Mouse (Mus musculus) neutrophil, adult 5-6 weeks (primary cell): ENCODE measurements around the gene Metap1d. TPM values are rescaled to one million over a fixed set of nuclear protein-coding genes. Genes with fewer than 3 reads are reported as not detected.

ENCODE experiments used
- ATAC-seq: fragments of 151-379, 151-347 bp; 2 replicates; pipeline ENCODE4 v1.8.0; 2017; ENCODE audit warnings: mild to moderate bottlenecking, moderate TSS enrichment; ENCODE audit not compliant: insufficient number of reproducible peaks, poor library complexity, low FRiP score, severe bottlenecking; ENCODE audit errors: extremely low read depth
- total RNA-seq: library from RNA; stranded (forward); fragments of 200-1000 nt; gene quantifications from 2 replicates; pipeline ENCODE4 v1.2.3, GENCODE M21; 2017

The Metap1d gene
- total RNA-seq, 1 experiment from 2014 or later: 23.6 TPM

DNA sequence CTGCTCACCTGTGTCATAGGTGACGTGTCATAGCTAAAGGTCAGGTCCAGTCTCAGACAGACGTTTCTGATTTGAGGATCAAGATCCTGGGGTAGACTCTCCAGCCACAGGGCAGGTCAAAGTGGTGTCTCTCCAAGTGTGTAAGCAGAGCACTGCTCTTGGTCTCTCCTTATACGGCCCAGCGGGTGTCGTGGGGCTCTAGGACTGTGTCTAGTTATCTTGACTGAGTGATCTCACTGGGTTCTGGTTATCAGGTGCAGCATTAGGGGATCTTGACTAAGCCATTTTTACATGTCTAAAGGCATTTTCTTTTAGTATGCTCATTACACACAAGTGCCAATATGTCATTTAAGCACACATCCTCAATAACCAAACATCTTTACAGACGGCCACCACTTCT, 18.0 kb downstream of the Metap1d start:
- no peak for ATAC-seq

DNA sequence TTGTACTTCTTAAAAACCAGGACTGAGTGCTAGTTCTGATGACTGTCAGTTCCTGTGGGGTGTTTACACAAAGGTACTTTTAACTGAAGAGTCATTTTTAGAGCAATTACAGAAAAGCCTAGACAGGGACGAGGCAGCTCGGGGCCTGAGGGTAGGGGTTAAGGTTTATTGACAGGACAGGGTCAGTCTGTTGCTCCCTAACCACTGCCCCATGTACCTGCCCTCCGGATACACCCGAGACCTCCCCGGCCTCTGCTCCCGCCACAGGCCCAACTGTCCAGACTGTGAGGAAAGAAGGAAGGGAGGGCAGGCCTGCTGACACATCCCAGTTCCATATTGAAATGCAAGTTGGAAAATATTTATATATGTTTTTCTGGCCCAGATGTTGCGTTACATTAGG, 20.8 kb downstream of the Metap1d start:
- no peak for ATAC-seq

DNA sequence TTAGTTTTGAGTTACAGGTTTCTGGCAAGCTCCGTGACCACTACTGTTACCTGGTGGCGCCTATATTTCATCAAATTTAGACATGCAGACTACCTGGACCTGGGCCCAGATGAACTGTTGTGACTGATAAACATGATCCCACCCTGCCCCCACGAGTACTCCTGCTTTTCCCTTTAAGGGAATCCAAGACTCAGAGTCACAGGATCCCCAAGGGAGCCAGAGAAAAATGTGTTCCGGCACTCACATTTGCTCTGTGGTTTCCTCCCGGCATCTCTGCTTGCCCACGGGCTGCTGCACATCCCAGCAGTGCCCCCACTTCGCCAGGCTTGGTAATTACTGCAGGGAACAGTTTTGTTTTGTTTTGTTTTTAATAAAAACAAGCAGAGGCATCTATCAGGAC, 21.3 kb downstream of the Metap1d start:
- ATAC-seq: no peak

DNA sequence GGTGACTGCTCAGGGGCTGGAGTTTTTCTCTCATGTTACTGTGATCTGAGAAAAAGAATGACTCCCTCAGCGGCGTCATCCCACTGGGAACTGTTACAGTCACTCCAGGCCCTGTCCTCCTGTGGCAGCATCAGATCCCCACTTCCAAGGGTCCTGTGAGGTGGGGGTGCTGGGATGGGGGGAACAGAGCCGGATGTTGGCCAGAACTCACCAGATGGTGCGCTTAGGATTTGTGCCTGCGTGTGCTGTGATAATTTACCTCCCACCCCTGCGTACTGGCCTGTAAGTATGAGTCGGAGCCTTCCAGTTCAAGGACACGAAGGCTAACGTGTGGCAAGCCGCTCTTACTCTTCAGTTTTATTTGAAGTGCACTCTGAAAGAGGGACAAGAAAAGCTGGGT, 22.2 kb downstream of the Metap1d start:
- no peak for ATAC-seq

DNA sequence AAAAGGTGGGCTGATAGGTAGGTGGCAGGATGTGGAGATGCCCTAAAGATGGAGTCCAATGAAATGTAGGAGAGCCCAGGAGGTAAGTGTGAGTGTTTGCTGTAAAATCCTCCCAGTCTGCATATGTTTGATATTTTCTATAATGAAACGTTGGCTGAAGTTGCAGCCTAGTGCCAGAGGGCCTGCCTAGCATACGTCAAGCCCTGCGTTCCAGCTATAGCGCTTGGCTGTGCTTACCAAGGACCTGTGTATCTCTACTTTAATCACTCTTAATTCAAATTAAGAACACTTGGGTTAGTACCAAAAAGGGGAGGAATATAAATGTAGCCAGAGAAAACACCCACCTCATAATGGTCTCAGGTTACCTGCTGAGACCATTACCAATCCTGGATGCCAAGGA, 22.7 kb downstream of the Metap1d start:
- no peak for ATAC-seq

DNA sequence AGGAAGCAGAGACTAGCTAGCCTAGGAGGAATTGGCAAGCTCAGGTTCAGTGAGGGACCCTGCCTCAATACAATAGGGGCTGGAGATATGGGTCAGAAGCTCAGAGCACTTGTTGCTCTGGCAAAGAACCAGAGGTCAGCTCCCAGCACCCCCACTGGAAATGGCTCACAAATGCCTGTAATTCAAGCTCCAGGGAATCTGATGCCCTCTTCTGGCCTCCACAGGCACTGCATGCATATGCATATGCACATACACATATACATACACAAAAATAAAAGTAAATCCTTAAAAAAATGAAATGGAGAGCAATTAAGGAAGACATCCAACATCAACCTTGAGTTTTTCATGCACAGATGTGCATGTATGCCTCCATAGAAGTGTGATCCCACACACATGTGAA, 24.7 kb downstream of the Metap1d start:
- no peak for ATAC-seq

DNA sequence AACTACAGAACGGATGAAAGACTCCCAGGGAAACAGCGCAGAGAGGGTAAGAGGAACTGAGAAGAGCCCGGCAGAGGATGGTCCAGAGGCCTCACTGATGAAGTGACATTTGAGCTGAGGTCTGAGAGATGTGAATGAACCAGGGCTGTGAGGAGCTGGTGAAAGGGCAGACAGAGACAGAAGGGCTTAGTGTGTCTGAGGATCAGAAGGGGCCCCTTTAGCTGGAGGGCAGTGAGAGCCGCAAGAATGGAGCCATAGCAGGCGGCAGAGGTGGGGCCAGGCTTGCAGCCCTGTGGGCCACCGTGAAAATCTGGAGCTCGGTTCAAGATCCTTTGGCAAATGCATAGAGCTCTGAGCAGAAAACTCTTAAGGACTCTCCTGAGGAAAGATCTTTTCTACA, 26.8 kb downstream of the Metap1d start:
- ATAC-seq: no peak

DNA sequence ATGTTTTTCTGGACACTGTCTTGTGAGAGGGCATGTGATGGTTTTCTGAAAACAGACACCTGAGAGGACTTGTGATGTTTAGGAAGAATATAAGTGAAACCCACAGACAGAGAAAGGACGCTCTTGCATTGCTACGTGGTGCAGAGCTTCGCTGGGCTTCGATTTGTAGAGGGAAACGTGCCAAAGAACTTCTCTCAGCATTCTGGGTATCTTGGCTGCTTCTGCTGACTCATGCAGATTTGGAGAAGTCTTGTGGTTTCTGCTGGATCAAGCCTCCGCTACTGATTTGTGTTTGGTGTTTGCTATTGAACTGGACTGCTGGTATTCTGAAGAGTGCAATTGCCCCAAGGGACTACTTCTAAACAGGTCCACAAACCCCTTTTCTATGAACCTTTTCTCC, 28.7 kb downstream of the Metap1d start:
- no peak for ATAC-seq

DNA sequence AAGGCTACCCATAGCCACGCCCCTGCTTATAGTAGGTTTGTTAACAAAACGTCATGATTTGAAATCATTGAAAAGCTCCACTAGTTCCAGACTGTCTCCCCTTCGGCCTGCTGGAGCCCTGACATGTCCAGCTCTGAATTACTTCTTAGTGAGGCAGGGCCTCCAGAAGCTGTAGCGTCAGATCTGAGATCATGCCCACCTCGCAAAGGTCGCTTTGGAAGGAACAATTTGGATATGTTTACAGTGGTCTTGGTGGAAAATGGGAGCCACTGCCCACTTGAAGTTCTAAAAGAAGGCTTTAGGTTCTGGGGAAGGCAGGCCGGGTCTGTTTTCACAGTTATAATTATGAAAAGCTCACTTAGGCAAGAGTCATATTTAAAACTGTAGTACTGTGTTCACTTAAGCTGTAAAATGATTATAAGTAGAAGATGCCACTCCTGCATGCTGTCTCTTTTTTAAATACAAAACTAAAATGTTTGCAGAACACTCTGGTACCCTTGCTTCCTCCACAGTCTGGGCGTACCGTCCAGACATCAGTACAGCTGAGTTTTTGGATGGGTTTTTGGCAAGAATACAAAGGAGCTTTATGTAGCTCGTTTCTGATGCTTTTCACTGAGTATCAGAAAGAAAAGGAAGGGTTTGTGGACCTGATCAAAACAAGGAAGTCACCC, 30.1 kb downstream of the Metap1d start:
- ATAC-seq: no peak

DNA sequence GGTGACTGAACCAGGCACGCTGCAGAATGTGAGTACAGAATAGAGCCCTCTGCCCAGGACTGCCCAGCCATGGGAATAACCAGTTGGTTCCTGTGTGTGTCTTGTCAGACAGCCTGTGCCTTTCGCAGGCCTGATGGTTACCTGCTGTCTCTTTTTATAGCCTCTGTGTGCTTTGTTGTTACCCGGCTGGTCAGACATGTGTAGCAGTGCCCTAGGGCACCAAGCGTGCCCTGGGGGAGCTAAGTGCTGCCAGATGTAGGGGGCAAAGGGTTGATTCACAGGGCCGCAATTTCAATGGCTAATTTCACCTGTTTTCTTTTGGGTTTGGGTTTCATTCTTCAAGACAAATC, 30.6 kb downstream of the Metap1d start:
- ATAC-seq: no peak

DNA sequence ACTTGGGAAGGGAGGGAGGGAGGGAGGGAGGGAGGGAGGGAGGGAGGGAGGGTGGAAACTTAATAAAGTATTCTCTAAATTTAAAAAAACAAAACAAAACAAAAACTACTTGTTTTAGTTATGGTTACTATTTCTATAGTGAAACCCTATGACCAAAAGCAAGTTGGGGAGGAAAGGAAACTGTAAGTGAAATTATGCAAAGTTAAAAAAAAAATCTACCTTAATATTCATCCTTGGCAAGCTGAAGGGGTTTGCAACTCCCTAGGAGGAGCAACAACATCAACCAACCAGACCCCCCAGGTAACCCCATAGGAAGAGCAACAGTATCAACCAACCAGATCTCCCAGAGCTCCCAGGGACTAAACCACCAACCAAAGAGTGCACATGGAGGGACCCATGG, 38.2 kb downstream of the Metap1d start:
- no peak for ATAC-seq

DNA sequence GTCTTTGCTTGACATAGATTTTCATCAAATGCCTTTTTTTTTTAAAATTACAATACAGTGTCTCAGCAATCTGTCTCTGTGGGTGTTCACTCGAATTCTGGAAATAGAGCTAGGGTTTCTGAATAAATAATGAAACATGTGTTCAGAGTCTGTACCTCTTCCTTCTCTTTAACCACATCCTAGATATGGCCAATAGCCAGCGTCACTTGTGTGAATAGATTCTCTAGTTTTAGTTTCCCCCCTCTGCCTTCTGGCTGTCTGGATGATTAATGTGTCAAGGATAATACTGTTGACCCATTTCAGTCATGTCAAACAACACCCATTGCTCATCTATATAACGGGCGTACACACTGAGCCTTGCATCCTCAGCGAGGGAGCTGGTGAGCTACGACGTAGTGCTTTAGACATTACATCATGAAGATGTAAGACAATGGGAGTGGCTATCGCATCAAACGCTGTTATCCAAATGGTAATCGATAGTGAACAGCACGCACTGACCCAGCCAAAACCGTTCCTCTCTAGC, 40.1 kb downstream of the Metap1d start:
- no peak for ATAC-seq

DNA sequence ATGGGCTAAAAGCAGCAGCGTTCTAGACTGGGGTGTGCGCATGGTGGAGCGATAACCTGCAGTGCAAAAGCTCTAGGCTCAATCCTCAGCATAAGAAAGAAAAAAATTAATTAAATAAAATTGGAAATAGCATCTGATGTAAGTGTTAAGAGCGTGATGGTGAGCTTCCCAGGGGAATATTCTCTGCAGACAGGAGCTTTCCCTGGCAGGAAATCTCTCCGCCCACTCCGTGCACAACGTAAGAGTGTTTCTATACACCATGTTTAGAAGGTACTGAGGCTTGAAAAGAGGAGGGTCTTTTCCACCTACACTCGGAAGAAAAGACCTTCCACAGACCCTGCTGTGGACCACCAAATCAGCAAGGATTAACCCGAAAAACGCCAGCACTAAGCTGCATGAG, 41.4 kb downstream of the Metap1d start:
- no peak for ATAC-seq

DNA sequence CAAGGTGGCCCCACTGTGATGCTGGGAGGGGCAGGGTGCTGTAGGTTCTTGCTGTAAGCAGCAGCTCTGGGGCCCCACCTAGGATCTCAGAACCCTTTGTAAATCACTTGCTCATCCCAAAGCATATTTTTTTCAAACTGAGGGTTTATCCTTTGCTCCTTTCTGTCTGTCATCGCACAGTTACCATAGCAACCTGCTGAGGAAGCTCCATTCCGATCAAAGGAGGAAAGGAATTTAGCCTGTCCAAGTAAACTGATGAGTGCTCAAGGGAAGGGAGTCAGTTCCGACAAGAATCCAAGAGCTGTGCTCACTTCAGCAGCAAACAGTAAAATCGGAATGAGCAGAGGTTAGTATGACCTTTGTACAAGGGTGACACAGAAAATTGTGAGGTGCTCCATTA, 41.9 kb downstream of the Metap1d start:
- ATAC-seq: no peak

DNA sequence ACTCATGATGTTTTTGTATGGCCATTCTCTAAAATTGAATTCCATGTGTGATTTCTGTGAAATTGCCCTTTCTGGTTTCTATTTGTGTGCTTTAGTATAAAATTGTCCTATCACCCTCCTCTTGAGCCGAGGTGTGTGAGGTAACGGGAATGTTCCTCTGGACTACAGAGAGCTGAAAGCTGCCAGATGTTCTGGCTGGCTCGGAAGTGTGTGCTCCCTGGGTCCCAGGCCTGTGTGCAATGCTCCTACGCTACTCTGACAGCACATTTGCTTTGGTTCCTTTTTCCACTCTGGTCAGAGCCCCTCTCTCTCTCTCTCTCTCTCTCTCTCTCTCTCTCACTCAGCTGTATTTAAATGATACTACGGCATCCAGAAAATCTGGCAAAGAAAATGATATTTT, 44.1 kb downstream of the Metap1d start:
- no peak for ATAC-seq

DNA sequence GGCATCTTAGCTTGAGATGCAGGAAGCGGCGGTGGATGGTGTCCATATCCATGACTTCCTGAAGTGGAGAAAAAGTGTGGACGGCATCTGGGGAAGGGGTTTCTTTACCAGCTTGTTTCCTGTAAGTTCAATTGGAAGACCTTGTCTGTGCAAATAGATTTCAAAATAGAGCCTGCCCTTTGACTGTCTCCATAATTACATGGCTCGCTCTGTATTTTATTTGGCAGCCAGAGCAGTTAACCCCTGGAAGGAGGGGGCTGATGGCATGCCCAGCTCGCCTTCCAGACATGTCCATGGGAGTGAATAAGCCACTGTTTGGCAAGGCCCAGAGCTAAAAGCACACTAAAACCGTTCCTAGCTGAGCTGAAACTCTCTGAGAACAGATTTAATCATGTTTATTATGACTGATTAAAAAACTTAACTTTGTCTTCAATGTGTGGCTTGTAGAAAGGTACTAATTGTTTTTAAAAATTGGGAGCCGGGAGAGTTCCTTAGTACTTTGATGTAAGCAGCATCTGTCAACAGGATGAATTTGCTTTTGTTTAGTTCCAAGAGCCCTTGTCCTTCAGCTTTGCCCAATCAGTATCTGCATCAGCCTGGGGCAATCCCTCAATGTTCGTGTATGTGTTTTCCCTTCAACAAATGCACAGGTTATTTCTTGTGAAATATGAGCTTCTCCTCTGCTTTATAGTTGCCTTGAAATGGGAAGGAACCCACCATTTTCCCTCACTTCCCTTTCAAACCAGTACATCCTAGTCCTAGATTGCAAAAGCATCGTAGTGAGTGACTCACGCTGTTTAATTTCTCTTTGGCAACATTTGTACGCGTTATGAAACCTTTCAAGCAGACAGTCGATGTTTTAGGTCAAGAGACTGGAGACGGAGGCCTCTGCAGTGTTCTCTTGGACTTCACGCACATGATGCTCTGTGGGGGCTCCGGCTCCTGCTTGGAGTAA, 46.5 kb downstream of the Metap1d start:
- peak; percentile 58; the same call in 1 of the 2 replicates for ATAC-seq

DNA sequence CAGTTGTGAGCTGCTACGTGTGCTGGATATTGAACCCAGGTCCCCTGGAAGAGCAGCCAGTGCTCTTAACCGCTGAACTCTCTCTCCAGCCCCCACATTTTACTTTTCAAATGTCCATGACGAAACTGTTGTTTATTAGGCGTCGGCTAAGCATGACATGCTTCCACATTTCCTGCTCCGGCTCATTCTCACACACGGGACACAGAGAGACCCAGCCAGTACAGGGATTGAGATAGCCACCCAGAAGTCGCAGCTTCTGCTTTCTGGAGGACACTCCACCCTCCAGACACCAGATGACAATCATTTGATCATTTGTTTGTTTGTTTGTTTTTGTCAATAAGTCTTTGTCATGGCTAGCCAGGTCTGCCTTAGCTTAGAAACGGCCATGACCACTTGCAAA, 51.8 kb downstream of the Metap1d start:
- ATAC-seq: no peak

DNA sequence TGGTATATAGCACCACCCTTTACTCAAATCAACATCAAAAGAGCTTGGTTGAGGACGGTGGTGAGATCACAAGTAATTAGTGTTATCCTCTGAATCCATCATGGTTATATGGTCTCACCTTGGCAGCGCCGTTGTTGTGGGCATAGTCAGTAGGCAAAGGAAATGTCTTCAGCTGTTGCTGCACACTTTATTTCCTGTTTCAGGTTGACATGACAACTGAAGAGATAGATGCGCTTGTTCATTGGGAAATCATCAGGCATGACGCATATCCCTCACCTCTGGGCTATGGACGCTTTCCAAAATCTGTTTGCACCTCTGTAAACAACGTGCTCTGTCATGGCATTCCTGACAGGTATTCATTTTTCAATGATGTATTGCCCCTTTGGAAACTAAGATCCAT, 58.1 kb downstream of the Metap1d start:
- ATAC-seq: peak; percentile 53; the same call in 1 of the 2 replicates

DNA sequence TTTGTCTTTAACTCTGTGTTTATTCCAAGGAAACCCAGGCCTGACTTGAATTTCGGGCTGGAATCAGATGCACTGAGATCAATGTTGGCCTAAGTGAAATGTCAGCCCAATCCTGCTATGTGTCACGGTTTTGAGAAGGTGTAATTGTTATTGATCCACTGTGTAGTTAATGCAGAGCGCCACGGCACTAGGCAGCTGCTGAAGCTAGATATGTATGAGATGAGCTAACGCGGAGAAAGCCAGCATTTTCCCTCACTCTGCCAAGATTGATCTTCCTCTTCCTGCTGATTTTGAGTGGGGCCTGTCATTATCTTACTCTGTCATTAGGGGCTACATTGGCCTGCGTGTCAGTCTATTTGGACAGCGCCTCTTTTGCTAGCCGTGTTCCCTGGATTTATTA, 59.2 kb downstream of the Metap1d start:
- ATAC-seq: no peak

DNA sequence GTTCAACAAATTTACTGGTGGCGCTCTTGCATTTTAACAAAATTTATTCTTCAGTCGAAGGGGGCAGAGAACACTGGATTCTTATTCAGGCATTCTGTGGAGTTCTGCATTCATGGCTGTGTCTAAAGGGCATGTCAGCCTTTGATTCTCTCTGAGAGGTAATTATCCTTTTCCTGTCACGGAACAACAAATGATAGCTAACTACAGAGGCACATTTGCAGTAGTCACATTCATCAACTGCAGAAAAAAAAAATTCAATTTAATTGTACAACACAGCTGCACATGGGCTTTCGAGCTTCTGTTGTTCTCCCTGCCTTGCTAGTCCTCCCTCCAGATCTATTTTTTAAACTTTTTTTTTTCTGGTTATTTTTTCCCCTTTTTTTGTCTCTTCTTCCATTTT, 63.9 kb downstream of the Metap1d start:
- no peak for ATAC-seq
